Mouse (Mus musculus): Measurements from ENCODE around the gene Med20.
"Not testable (repeated sequence)": the region's sequence is repeated elsewhere in the genome, so short reads cannot be mapped to it uniquely, and the experiment has no call there.

The Med20 gene

DNA sequence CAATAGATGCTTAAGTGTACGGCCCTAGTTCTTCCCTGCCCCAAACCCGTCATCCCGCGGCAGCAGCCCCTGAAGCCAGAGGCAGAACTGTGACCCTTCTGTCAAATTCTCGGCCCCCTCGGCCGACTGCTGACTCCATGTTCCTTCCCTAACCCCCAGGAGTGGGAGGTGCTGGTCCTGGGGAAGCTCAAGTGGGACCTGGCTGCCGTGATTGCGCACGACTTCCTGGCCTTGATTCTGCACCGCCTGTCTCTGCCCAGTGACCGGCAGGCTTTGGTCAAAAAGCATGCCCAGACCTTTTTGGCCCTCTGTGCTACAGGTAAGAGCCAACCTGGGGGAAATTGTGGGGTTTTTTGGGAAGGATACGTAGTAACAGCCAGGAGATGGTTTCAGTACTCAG is 14.1 kb upstream of the Med20 start:
- DNase-seq, result no peak

GRCm38 (mm10) chr17:47597838-47598579 is 13.4 kb upstream of the Med20 start:
- peak; percentile 53 to 73 for DNase-seq

DNA sequence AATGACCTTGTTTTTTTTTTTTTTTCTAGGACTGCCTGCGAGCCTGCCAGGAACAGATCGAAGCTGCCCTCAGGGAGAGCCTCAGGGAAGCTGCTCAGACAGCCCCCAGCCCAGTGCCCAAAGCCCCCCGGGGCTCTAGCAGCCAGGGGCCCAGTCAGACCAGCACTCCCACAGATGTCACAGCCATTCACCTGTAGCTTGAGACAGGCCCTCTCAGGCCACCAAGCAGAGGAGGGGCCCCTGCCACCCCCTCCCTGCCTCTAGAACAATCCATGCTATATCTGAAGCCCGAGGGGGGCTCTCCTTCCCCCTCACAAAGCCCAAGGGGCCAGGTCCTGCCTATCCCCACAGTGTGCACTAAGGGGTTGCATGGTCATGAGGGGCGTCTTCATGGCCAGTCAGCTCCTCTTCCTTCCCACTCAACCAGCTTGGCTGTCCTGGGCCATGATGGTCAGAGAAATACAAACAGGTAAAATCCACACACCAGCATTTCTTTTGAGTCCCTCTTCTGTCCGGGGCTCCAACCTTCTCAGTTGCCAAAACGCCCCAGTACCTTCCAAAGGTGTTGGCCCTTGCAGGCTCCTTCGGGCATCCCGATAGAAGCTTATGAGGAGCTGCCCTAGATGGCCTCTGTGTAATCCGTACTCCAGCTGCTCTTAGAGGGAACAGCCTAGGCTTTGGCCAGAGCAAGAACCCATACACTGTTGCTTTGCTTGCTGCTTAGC is 12.6 kb upstream of the Med20 start:
- DNase-seq, result not testable (repeated sequence)

DNA sequence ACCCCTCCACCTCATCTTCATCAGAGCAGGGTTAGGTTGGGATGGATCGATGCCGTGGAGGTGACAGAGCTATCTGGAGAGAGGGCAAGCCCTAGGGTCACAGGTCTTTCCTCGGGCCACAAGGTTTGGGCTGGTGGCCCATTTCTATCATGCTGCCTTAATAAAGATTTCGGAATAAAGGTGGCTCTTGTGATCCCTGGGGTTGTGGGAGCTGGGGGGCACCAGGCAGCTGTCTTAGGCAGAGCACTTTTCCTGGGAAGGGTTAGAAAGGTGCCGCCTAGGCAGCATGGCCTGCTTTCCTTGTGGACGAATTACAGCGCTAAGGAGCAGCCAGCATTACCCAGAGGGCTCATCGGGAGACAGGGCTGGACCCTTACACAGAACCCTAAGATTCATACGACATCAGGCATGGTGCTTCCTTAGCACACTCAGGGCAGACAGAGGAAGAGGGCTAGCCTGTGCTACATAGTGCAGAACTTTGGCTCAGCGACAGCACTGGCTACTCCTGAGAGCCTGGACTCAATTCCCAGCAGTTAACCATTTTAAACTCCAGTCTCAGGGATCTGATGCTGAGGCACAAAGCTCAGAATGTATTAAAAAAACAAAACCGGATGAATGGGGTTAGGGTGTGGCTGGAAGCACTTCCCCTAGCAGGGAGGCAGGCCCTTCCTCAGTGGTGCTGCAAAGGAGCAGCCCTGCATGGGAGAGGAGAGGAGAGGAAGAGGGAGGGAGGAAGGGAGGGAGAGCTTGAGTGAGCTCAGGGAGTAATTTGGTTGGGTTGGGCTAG is 11.7 kb upstream of the Med20 start:
- peak in 1 of 2 experiments; percentile 42 for DNase-seq

DNA sequence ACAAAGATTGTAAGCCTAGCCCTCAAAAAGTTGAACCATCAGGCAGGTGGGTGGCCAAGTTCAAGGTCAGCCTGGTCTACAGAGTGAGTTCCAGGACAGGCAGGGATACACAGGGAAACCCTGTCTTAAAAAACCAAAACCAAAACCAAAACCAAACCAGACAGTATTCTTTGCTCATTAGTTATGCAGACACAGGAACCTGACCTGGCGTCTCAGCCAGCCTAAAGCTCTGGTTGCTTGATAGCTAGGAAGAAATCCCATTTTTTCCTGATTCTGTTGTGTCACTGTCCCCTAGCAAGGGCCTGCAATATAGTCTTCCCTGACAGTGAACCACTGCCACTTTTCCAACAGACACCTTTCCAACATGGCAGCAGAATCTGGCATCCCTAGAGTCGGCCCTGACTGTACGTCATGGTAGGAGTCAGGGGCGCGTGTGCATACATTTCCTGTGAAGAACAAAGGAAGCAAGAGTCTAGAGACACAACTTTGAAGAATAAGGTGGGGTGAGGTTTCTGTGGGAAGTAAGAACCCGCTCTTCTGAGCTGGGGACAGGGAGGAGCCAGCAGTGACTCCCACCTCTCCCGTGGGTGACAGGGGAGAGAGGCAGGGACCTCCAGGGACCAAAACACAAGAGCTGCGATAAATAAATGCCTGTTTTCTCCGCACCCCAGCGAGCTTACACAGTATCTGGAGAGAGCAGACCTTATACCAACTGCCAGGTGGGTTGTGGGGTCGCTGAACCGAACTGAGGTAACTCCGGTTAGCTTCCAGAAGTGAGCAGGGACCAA is 10.6 kb upstream of the Med20 start:
- no peak for DNase-seq

- DNase-seq, result no peak
These were observed 10.0 kb upstream of the Med20 start for GRCm38 (mm10) chr17:47601389-47601755.

DNA sequence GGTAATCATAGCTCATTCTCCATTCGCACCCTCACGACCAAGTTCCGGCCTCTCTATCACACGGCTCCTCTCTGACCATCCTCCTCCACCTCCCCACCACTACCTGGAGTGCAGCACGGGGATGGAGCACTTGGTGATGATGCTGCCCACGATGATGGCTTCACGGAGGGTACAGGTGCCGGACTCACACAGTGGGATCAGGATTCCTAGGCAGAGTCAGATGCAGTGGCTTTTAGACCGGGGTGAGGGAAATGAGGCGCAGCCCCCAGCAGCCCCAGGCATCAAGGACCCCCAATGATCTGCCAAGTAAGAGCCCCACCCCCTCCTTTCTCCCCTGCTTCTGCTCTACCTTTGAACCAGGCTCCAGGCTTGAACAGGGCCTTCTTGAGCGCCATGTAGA is 9.1 kb upstream of the Med20 start:
- no peak for DNase-seq

DNA sequence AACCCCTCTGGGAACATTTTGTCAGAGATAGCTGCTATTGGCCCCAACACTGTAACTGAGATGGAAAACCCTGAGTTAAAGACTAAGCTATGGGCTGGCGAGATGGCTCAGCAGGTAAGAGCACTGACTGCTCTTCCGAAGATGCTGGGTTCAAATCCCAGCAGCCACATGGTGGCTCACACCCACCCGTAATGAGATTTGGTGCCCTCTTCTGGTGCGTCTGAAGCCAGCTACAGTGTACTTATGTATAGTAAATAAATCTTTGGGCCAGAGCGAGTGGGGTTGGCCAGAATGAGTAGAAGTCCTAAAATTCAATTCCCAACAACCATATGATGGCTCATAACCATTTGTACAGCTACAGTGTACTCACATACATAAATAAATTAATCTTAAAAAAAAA is 5.2 kb upstream of the Med20 start:
- peak; percentile 30 to 50 for DNase-seq

DNA sequence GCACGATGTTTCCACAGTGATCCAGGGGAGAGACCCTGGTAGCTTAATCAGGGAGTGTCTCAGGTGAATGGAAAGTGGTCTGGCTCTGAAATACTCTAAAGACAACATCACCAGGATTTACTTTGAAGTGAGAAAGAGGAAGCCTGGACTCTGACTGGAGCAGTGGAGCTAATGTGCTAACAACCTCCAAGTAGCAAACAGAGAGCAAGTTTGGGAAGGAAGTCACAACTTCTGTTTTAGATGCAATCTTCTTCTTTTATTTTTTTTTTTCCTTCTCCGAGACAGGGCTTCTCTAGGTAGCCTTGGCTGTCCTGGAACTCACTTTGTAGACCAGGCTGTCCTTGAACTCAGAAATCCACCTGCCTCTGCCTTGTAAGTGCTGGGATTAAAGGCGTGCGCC is 2.2 kb upstream of the Med20 start:
- DNase-seq, result no peak

- no peak for DNase-seq
These were observed 240 bp downstream of the Med20 start for GRCm38 (mm10) chr17:47611661-47611982.

DNA sequence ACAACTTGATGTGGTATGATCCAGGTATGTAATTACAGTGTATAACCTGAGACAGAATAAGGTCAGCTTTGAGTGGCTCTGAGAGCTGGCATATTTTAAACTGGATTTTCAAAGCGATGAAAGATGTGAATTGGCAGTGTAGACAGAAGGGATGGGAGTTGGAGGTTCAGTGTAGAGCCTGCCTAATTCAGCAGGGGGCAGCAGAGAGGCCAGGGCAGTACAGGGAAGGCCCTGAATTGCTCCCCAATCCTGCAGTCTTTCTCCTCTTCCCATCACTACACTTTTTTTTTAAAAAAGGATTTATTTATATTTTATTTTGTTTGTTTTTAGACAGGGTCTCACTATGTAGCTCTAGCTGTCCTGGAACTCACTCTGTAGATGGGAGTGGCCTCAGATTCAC is 2.6 kb downstream of the Med20 start:
- DNase-seq, result peak; percentile 58 to 61

- DNase-seq, result no peak
These were observed 4.7 kb downstream of the Med20 start for GRCm38 (mm10) chr17:47616119-47616518.

- DNase-seq, result no peak
These were observed 5.3 kb downstream of the Med20 start for GRCm38 (mm10) chr17:47616652-47617051.

DNA sequence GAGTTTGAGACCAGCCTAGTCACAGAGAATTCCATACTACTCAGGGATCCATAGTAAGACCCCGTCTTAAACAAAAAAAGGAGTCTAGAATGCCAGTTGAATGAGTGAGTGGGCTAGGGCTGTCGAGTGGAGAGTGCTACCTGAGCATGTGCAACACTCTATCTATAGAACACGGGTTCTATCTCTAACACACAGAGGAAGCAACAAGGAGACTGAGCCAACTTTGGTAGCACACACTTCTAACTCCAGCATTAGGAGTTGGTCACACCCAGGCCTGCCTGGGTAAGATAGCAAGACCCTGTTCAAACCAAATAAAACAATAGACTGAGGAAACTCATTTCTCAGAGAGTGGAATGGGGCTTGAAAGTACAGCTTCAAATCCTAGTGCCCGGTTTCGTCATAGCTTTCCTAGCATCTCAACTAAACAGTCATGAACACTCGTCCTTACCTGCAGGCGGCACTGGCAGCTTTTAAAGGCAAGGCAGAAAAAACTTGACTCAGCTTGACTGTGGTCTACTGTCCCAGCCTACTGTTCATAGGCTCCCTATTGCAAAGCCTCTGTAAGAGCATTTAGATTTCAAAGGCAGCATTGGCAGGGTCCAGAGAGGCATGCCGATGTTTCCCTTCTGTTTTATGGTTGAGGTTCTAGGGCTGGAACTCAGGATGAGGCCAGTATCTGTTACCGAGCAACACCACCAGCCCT is 6.4 kb downstream of the Med20 start:
- DNase-seq, result no peak

DNA sequence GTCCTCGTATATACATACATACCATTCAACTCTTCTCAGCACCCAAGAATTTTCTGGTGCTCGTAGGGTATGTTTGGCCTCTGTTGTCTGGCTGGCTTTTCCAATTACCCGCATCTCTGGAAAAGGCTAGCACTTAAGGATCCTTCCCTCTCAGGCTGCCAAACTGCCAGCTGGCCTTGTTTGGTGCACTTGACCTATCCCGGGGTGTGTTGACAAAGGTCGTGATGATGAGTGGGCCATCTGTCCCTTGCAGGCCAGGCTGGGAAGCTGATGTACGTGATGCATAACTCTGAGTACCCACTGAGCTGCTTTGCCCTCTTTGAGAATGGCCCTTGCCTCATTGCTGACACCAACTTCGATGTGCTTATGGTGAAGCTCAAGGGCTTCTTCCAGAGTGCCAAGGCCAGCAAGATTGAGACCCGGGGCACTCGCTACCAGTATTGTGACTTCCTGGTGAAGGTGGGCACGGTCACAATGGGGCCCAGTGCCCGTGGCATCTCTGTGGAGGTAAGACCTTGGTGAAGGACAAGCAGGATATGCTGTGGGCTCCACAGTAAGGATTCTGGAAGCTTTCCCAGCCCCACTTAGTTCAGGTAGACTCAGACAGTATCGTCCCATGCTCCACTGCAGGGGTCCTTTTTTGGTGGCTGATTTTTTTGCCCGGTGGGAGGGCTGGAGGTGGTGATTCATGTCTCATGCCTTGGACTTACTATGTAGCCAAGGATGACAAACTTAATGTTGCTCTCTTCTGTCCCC is 7.4 kb downstream of the Med20 start:
- no peak for DNase-seq

DNA sequence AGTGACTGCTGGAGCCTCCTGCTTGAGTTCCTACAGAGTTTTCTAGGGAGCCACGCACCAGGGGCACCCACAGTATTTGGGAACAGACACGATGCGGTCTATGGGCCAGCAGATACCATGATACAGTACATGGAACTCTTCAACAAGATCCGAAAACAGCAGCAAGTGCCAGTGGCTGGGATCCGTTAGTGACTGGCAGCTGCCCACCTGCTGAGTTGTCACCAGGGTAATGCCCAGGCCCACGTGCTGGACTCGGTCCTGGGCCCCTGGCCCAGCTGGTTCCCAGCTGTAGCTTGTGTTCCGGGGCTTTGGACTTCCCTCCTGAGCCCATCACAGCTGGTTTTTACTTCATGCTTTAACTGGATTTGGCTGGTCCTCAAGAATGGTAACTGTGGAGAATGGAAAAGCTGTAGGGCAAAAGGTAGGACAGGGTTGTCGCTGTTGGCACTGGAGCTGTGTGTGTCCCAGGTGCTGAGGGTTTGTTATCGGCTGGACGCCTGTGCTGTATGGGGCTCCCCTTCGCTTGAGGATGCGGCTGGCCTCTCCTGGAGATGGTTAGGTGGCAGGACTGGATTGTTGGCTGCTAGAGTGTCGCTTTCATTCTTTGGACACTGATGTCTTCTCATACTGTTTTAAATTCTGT is 11.7 kb downstream of the Med20 start:
- DNase-seq, result no peak

DNA sequence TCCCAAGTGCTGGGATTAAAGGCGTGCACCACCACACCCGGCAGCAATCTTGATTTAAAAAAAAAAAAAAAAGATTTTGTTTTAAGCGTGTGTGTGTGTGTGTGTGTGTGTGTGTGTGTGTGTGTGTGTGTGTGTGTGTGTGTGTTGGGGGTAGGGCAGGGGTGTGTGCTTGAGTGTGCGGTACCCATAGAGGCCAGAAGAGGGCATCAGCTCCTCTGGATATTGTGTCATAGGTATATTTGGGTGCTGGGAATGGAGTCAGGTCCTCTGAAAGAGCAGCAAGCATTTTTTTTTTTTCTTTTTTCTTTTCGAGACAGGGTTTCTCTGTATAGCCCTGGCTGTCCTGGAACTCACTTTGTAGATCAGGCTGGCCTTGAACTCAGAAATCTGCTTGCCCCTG is 13.2 kb downstream of the Med20 start:
- not testable (repeated sequence) for DNase-seq

GRCm38 (mm10) chr17:47625088-47625487 is 13.7 kb downstream of the Med20 start:
- DNase-seq, result no peak

DNA sequence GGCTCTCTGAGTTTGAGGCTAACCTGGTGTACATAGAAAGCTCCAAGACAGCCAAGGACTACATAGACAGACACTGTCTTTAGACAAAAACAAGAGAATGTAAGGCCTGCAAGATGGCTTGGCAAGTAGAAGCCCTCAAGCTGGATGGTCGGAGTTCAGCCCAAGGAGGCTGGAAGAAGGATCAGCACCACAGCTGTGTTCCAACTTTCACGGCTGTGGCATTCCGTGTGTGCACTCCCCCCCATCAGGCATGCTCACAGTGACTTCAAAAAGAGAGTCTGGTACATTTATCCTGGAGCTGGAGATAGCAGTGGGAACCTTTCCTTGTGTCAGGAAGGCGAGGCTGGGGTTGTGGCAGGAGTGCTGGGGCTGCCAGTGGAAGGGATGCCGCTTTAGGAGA is 14.6 kb downstream of the Med20 start:
- DNase-seq, result no peak

- no peak for DNase-seq
These were observed 16.4 kb downstream of the Med20 start for GRCm38 (mm10) chr17:47627791-47628190.

Measured in kidney, postnatal 4 days (tissue).